Mouse (Mus musculus): ENCODE results near the gene Evx2.

- no peak for TF ChIP-seq CTCF (IDR thresholded peaks at IDR 0.05; ENCODE audit: low read depth)
- TF ChIP-seq EP300 (optimal IDR thresholded peaks at IDR 0.05): no peak
Observed at GRCm38 (mm10) chr2:74679596-74679971, 20.2 kb upstream of the Evx2 start.
